Mouse (Mus musculus): ENCODE data around the gene Gnb1l.

The Gnb1l gene

GRCm38 (mm10) chr16:18547891-18548290 lies 49.4 kb downstream of the Gnb1l start:
- DNase-seq (ENCODE audit: low spot score), result no peak

GRCm38 (mm10) chr16:18551604-18552003 lies 53.1 kb downstream of the Gnb1l start:
- DNase-seq (ENCODE audit: low spot score), result no peak

GRCm38 (mm10) chr16:18552106-18552710 lies 53.7 kb downstream of the Gnb1l start:
- DNase-seq (ENCODE audit: low spot score), result no peak

GRCm38 (mm10) chr16:18554721-18555120 lies 56.2 kb downstream of the Gnb1l start:
- no peak for DNase-seq (ENCODE audit: low spot score)

GRCm38 (mm10) chr16:18555235-18555935 lies 56.9 kb downstream of the Gnb1l start:
- no peak for DNase-seq (ENCODE audit: low spot score)

- DNase-seq (ENCODE audit: low spot score), result no peak
These were observed 57.9 kb downstream of the Gnb1l start for GRCm38 (mm10) chr16:18556461-18556860.

- no peak for DNase-seq (ENCODE audit: low spot score)
These were observed 66.0 kb downstream of the Gnb1l start for GRCm38 (mm10) chr16:18564472-18564871.

GRCm38 (mm10) chr16:18568599-18568998 lies 70.1 kb downstream of the Gnb1l start:
- DNase-seq (ENCODE audit: low spot score), result no peak

GRCm38 (mm10) chr16:18574196-18574595 lies 75.7 kb downstream of the Gnb1l start:
- no peak for DNase-seq (ENCODE audit: low spot score)

- DNase-seq (ENCODE audit: low spot score), result no peak
These were observed 78.6 kb downstream of the Gnb1l start for GRCm38 (mm10) chr16:18577071-18577470.

GRCm38 (mm10) chr16:18577599-18578160 lies 79.2 kb downstream of the Gnb1l start:
- DNase-seq (ENCODE audit: low spot score), result no peak

- no peak for DNase-seq (ENCODE audit: low spot score)
These were observed 81.9 kb downstream of the Gnb1l start for GRCm38 (mm10) chr16:18580389-18580788.

- no peak for DNase-seq (ENCODE audit: low spot score)
These were observed 82.6 kb downstream of the Gnb1l start for GRCm38 (mm10) chr16:18581050-18581622.

GRCm38 (mm10) chr16:18581623-18582205 lies 83.2 kb downstream of the Gnb1l start:
- no peak for DNase-seq (ENCODE audit: low spot score)

GRCm38 (mm10) chr16:18582426-18583148 lies 84.1 kb downstream of the Gnb1l start:
- DNase-seq (ENCODE audit: low spot score), result no peak

- no peak for DNase-seq (ENCODE audit: low spot score)
These were observed 84.7 kb downstream of the Gnb1l start for GRCm38 (mm10) chr16:18583169-18583568.

- no peak for DNase-seq (ENCODE audit: low spot score)
These were observed 85.3 kb downstream of the Gnb1l start for GRCm38 (mm10) chr16:18583673-18584357.

GRCm38 (mm10) chr16:18584901-18585510 lies 86.5 kb downstream of the Gnb1l start:
- DNase-seq (ENCODE audit: low spot score), result no peak

GRCm38 (mm10) chr16:18585676-18586075 lies 87.2 kb downstream of the Gnb1l start:
- DNase-seq (ENCODE audit: low spot score), result no peak

- DNase-seq (ENCODE audit: low spot score), result no peak
These were observed 87.8 kb downstream of the Gnb1l start for GRCm38 (mm10) chr16:18586076-18586905.
